Mouse (Mus musculus) adipocyte (in vitro differentiated cells): ENCODE measurements at regions not wholly inside any gene's neighbourhood (a gene's known extent, or its start where the extent isn't known, plus 50 kb on each side); places are given as distances from the start of the nearest gene placed in this dataset.

Source experiments
- DNase-seq: peaks from one replicate; pipeline ENCODE4 v3.0.0-alpha.2; 2016; ENCODE audit warnings: low spot score

- DNase-seq = no peak
These were observed 1512.8 kb upstream of the Gm6569 start for GRCm38 (mm10) chr15:72321528-72321927.

- no peak for DNase-seq
These were observed 1512.2 kb upstream of the Gm6569 start for GRCm38 (mm10) chr15:72322127-72322526.

- DNase-seq = no peak
These were observed 1511.2 kb upstream of the Gm6569 start for GRCm38 (mm10) chr15:72323158-72323557.

GRCm38 (mm10) chr15:72331262-72331661, 1503.1 kb upstream of the Gm6569 start:
- no peak for DNase-seq

GRCm38 (mm10) chr15:72334497-72334896, 1499.9 kb upstream of the Gm6569 start:
- DNase-seq = no peak

- no peak for DNase-seq
These were observed 1494.7 kb upstream of the Gm6569 start for GRCm38 (mm10) chr15:72339629-72340028.

GRCm38 (mm10) chr15:72341991-72342390, 1492.4 kb upstream of the Gm6569 start:
- DNase-seq = no peak

- DNase-seq = no peak
These were observed 1491.9 kb upstream of the Gm6569 start for GRCm38 (mm10) chr15:72342504-72342903.

- DNase-seq = no peak
These were observed 1490.6 kb upstream of the Gm6569 start for GRCm38 (mm10) chr15:72343794-72344193.

- no peak for DNase-seq
These were observed 1481.0 kb upstream of the Gm6569 start for GRCm38 (mm10) chr15:72353371-72353770.

GRCm38 (mm10) chr15:72355626-72356025, 1478.7 kb upstream of the Gm6569 start:
- DNase-seq = no peak

GRCm38 (mm10) chr15:72359636-72360035, 1474.7 kb upstream of the Gm6569 start:
- DNase-seq = no peak

- DNase-seq = no peak
These were observed 1474.3 kb upstream of the Gm6569 start for GRCm38 (mm10) chr15:72360049-72360448.

GRCm38 (mm10) chr15:72360463-72361030, 1473.8 kb upstream of the Gm6569 start:
- DNase-seq = no peak

GRCm38 (mm10) chr15:72373041-72373440, 1461.3 kb upstream of the Gm6569 start:
- DNase-seq = no peak

- no peak for DNase-seq
These were observed 1457.2 kb upstream of the Gm6569 start for GRCm38 (mm10) chr15:72377201-72377600.

- DNase-seq = no peak
These were observed 1455.1 kb upstream of the Gm6569 start for GRCm38 (mm10) chr15:72379291-72379690.

- no peak for DNase-seq
These were observed 1453.2 kb upstream of the Gm6569 start for GRCm38 (mm10) chr15:72381164-72381563.

- DNase-seq = no peak
These were observed 1452.6 kb upstream of the Gm6569 start for GRCm38 (mm10) chr15:72381744-72382143.

- no peak for DNase-seq
These were observed 1451.8 kb upstream of the Gm6569 start for GRCm38 (mm10) chr15:72382521-72382920.

GRCm38 (mm10) chr15:72383062-72383461, 1451.3 kb upstream of the Gm6569 start:
- no peak for DNase-seq

- DNase-seq = no peak
These were observed 1450.9 kb upstream of the Gm6569 start for GRCm38 (mm10) chr15:72383470-72383869.

- no peak for DNase-seq
These were observed 1441.1 kb upstream of the Gm6569 start for GRCm38 (mm10) chr15:72393226-72393625.

- no peak for DNase-seq
These were observed 1422.4 kb upstream of the Gm6569 start for GRCm38 (mm10) chr15:72411956-72412355.
